Mouse (Mus musculus): Measurements from ENCODE around the gene Olfr901. TPM values are rescaled to one million over a fixed set of nuclear protein-coding genes. Genes with fewer than 3 reads are reported as not detected.

Olfr901 gene
- polyA plus RNA-seq, 1 experiment from 2014 or later = not detected

- Histone ChIP-seq H3K4me2 (ENCODE audit: low read length) (no peak within 1 kb of the TSS), H3K9me3 (ENCODE audit: control insufficient read depth, low read length) (no peaks in the 10 kb centered on the region), H3K36me3 (ENCODE audit: control insufficient read depth, insufficient read depth, low read length) (no peaks in the 10 kb centered on the region), H3K4me3 (ENCODE audit: control insufficient read depth in 1 of 2, insufficient read depth in 1 of 2, low read depth in 1 of 2, low read length in 2 of 2) (no peak within 1 kb of the TSS), H3K9ac (ENCODE audit: low read length) (no peak within 1 kb of the TSS), H3K27me3 (ENCODE audit: control insufficient read depth, insufficient read depth, low read length) (no peaks in the 10 kb centered on the region), H3K4me1 (ENCODE audit: control insufficient read depth in 2 of 2, insufficient read depth in 2 of 2, low read length in 2 of 2) (no peaks in the 10 kb centered on the region), H3K27ac (replicated peaks in 1 of 2; ENCODE audit: control insufficient read depth in 1 of 2, insufficient read depth in 1 of 2, low read depth in 2 of 2, low read length in 2 of 2) (no peak within 1 kb of the TSS)
- no peak for ATAC-seq (ENCODE audit: insufficient number of reproducible peaks, insufficient read depth, low FRiP score, low read depth)
Observed at GRCm38 (mm10) chr9:38470807-38471206, 41.6 kb downstream of the Olfr901 start, which contains the start of gene Olfr905. Olfr905 (plus strand) TSS chr9:38471107.

Other genes with a start within 250 kb of the Olfr901 start
- not detected in 2 replicates for gene Olfr891, start 248.6 kb upstream of the Olfr901 start, polyA plus RNA-seq (2014; fragmentation: Nextera tagmentation; extraction: Ambion mirVana)
- not detected in 2 replicates for gene Olfr893, start 221.1 kb upstream of the Olfr901 start, polyA plus RNA-seq (2014; fragmentation: Nextera tagmentation; extraction: Ambion mirVana)
- gene Olfr894, start 211.4 kb upstream of the Olfr901 start, polyA plus RNA-seq (2014; fragmentation: Nextera tagmentation; extraction: Ambion mirVana) = not detected in 2 replicates
- not detected in 2 replicates for gene Olfr143, start 176.7 kb upstream of the Olfr901 start, polyA plus RNA-seq (2014; fragmentation: Nextera tagmentation; extraction: Ambion mirVana)
- not detected in 2 replicates for gene Olfr895, start 161.6 kb upstream of the Olfr901 start, polyA plus RNA-seq (2014; fragmentation: Nextera tagmentation; extraction: Ambion mirVana)
- not detected in 2 replicates for gene Olfr896-ps1, start 138.3 kb upstream of the Olfr901 start, polyA plus RNA-seq (2014; fragmentation: Nextera tagmentation; extraction: Ambion mirVana)
- not detected in 2 replicates for gene Olfr25, start 100.4 kb upstream of the Olfr901 start, polyA plus RNA-seq (2014; fragmentation: Nextera tagmentation; extraction: Ambion mirVana)
- gene Olfr898, start 81.0 kb upstream of the Olfr901 start, polyA plus RNA-seq (2014; fragmentation: Nextera tagmentation; extraction: Ambion mirVana) = not detected in 2 replicates
- gene Olfr250, start 62.6 kb upstream of the Olfr901 start, polyA plus RNA-seq (2014; fragmentation: Nextera tagmentation; extraction: Ambion mirVana) = not detected in 2 replicates
- not detected in 2 replicates for gene Olfr251, start 52.4 kb upstream of the Olfr901 start, polyA plus RNA-seq (2014; fragmentation: Nextera tagmentation; extraction: Ambion mirVana)
- gene Olfr147, start 27.8 kb upstream of the Olfr901 start, polyA plus RNA-seq (2014; fragmentation: Nextera tagmentation; extraction: Ambion mirVana) = not detected in 2 replicates
- not detected in 2 replicates for gene Olfr902, start 18.2 kb downstream of the Olfr901 start, polyA plus RNA-seq (2014; fragmentation: Nextera tagmentation; extraction: Ambion mirVana)
- not detected in 2 replicates for gene Olfr904, start 33.7 kb downstream of the Olfr901 start, polyA plus RNA-seq (2014; fragmentation: Nextera tagmentation; extraction: Ambion mirVana)
- gene Olfr905, start 41.7 kb downstream of the Olfr901 start, polyA plus RNA-seq (2014; fragmentation: Nextera tagmentation; extraction: Ambion mirVana) = not detected in 2 replicates
- not detected in 2 replicates for gene Olfr906, start 57.6 kb downstream of the Olfr901 start, polyA plus RNA-seq (2014; fragmentation: Nextera tagmentation; extraction: Ambion mirVana)
- gene Olfr907, start 66.3 kb downstream of the Olfr901 start, polyA plus RNA-seq (2014; fragmentation: Nextera tagmentation; extraction: Ambion mirVana) = not detected in 2 replicates
- not detected in 2 replicates for gene Olfr911-ps1, start 92.1 kb downstream of the Olfr901 start, polyA plus RNA-seq (2014; fragmentation: Nextera tagmentation; extraction: Ambion mirVana)
- not detected in 2 replicates for gene Olfr910, start 108.4 kb downstream of the Olfr901 start, polyA plus RNA-seq (2014; fragmentation: Nextera tagmentation; extraction: Ambion mirVana)
- gene Olfr912, start 150.7 kb downstream of the Olfr901 start, polyA plus RNA-seq (2014; fragmentation: Nextera tagmentation; extraction: Ambion mirVana) = not detected in 2 replicates
- gene Olfr913, start 163.3 kb downstream of the Olfr901 start, polyA plus RNA-seq (2014; fragmentation: Nextera tagmentation; extraction: Ambion mirVana) = not detected in 2 replicates
- not detected in 2 replicates for gene Olfr914, start 175.6 kb downstream of the Olfr901 start, polyA plus RNA-seq (2014; fragmentation: Nextera tagmentation; extraction: Ambion mirVana)
- not detected in 2 replicates for gene Olfr916, start 230.4 kb downstream of the Olfr901 start, polyA plus RNA-seq (2014; fragmentation: Nextera tagmentation; extraction: Ambion mirVana)
- gene Olfr917, start 236.4 kb downstream of the Olfr901 start, polyA plus RNA-seq (2014; fragmentation: Nextera tagmentation; extraction: Ambion mirVana) = not detected in 2 replicates
- not detected in 2 replicates for gene Olfr918, start 245.1 kb downstream of the Olfr901 start, polyA plus RNA-seq (2014; fragmentation: Nextera tagmentation; extraction: Ambion mirVana)